Mouse (Mus musculus) gastrocnemius, adult 2 months (tissue): ENCODE results near the gene Nsf. TPM values are rescaled to one million over a fixed set of nuclear protein-coding genes. Genes with fewer than 3 reads are reported as not detected.
"Not testable (repeated sequence)": the region's sequence is repeated elsewhere in the genome, so short reads cannot be mapped to it uniquely, and the experiment has no call there.

ENCODE experiments used
- DNase-seq: peaks from one replicate; pipeline ENCODE4 v3.0.0; 2022
- H3K27ac ChIP-seq: fragments of 200-600 bp; 2 replicates; pipeline ENCODE4 v1.8.1; 2022; ENCODE audit warnings: mild to moderate bottlenecking
- H3K4me3 ChIP-seq: fragments of 200-600 bp; 2 replicates; pipeline ENCODE4 v1.8.1; 2022; ENCODE audit warnings: mild to moderate bottlenecking, moderate library complexity
- CTCF ChIP-seq: fragments of 200-600 bp; IDR thresholded peaks from 2 replicates; pipeline ENCODE4 v1.8.1; 2022; ENCODE audit warnings: antibody characterized with exemption, mild to moderate bottlenecking, moderate library complexity
- intact Hi-C: fragments of 180-260 bp; cut with DNase I; formaldehyde crosslinking; loops from one replicate; pipeline ENCODE4 v1.15.1; 2025
- total RNA-seq, 2 experiments: library from RNA; stranded (reverse); gene quantifications; 2 replicates each; pipeline ENCODE4 v1.2.3; 2021

The Nsf gene
- total RNA-seq, 2 experiments from 2014 or later, result 20.0 to 24.6 TPM

DNA sequence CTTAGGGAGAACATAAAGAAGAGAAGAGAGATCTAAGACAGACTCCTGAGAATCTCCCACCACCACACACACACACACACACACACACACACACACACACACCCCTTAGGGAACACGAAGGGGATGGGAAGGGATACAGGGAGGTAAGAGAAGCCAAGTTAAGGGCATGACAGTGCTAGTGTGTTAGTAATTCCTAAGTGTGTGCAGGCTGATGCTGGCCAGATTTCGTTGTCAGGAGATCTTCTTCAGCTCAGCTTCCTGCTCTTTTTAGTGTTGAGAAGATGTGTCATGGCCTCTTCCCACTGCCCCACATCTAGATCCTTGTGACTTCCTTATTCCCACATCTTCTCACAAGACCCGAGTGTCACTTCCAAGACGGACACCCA, 52.3 kb downstream of the Nsf start:
- Histone ChIP-seq H3K4me3 (no peak overlapping the region), H3K27ac (no peak overlapping the region)
- intact Hi-C loops, result no loop called here
- TF ChIP-seq CTCF, result no peak
- DNase-seq, result no peak

DNA sequence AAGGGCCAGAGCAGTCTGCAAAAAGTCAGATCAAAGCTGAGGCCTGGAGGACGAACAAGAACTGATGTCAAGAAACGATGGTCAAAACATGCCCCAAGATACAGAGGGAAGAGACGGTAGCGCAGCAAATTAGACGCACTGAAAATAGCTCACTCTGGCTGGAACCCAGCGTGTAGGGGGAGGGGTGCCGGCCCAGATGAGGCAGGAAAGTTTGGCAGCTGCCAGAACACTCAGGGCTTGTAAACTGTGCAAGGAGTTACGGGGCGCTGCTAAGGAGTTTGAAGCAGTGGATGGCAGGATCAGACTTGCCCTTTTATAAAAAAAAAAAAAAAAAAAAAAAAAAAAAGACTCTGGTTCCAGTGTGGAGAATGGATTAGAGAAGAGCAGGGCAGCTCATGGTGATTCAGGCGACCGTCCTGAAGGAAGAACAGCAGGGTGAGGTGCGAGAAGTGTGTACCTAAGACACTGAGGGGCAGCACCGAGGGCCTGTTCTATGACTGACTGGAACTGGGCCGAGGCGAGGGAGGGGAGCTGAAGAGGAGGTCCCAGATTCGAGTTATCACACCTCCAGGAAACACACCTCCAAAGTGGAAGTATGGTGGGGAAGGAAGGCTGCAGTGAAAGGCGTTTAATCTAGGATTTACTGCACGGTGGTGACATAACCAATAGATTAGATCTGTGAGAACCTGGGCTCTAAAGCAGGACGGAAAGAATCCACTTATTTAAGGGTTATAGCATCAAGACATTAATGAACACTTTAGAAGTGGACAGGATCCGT, 52.9 kb downstream of the Nsf start:
- Histone ChIP-seq H3K27ac (peak overlapping the region; percentile 70), H3K4me3 (peak overlapping the region; percentile 41)
- TF ChIP-seq CTCF, result no peak
- intact Hi-C loops, result no loop called here
- DNase-seq, result peak; percentile 89

DNA sequence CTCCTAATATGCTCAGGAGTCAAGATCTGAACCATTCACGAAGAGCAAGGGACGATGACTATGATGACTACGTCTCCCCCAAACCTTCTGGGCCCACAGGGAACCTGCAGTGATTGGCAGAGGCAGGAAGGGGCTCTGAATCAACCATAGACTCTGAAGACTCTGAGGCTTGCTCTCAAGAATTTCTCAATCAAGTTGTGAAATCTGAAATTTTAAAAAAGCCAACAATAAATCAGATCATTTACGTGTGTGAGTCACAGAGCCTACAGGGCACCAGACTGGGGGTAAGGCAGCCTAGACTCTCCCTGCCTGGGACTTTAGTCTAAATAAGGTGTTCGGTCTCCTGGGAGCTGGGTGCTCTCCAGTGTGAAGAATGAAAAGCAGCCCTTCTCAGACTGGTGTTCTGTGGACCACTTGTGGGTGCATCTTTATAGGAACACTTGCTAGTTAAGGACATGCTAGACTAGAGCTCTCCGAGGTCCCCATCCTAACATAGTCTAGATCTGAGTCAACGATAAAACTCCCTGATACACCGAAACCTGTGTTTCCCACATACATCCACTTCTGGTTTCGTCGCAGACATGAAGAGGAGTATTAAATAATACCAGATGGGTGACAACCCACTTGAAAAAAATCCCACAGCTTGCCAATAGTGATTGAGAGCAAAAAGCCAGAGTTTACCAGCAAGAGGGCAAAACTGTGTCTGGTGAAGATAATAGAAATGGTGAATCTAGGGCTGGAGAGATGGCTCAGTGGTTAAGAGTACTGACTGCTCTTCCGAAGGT, 56.7 kb downstream of the Nsf start:
- no peak overlapping the region for H3K4me3 ChIP-seq
- no peak for DNase-seq
- intact Hi-C loops, result no loop called here
- no peak for TF ChIP-seq CTCF
- H3K27ac ChIP-seq, result no peak overlapping the region

DNA sequence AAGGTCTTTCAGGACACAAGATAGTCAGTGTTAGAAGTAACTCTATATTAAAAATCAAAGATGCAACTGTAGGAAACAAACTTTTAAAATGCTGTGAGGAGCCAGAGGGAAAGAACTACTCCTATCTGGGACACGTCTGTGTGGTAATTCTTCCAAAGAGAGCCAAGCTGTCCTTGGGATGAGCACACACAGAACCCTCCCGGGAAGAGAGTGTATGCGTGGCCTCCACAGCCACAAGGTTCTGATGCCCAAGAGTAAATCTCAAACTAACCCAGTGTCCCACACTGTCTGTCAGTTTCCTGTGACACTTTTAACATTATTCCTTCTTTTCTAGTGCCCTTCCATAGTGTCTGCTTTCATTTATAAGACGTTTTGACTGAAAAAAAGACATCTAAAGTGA, 57.8 kb downstream of the Nsf start:
- no peak for TF ChIP-seq CTCF
- Histone ChIP-seq H3K4me3 (no peak overlapping the region), H3K27ac (no peak overlapping the region)
- DNase-seq, result no peak
- intact Hi-C loops, result no loop called here

DNA sequence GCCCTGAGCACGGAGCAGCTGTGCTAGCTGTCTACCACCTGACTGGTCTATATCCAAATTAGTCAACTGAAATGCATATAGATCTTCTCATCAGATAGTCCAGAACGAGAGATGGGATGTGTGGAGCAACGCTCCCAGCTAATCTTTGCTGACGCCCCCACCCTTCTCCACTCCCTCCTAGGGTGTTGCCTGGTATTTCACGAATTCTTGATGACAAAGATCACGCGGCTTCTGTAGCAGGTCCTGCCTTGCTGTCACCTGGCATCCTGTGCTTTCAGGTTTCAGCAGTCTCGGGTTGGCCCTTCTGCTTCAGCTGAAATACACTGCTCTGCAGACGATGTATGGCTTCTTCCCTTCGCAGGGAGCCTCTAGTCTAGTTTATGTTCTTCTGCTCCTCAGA, 61.0 kb downstream of the Nsf start:
- TF ChIP-seq CTCF, result no peak

DNA sequence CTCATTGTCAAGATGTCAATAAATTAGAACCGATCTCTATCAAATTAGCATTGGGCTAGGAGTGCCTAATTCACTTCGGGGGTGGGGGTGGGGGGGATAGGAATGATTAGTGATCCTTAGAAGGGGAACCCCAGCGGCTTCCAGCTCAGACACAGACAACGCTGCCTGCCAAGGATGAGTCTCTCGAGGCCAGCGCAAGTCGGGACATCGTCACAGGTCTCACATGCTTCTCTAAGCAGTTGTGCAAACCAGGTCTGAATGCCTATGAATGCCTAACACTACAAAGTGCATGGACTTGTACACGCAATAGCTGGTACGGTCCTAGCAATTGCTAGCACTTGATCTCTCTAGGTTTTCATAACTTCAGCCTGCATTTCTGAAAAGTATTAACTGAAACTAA, 62.1 kb downstream of the Nsf start:
- TF ChIP-seq CTCF, result no peak
- intact Hi-C loops, result no loop called here
- no peak overlapping the region for H3K4me3 ChIP-seq
- no peak overlapping the region for H3K27ac ChIP-seq
- no peak for DNase-seq

More for the DNA sequence above, 61.0 kb downstream of the Nsf start:
- H3K27ac ChIP-seq, result no peak overlapping the region
- no peak overlapping the region for H3K4me3 ChIP-seq
- DNase-seq, result no peak
- intact Hi-C loops, result no loop called here

DNA sequence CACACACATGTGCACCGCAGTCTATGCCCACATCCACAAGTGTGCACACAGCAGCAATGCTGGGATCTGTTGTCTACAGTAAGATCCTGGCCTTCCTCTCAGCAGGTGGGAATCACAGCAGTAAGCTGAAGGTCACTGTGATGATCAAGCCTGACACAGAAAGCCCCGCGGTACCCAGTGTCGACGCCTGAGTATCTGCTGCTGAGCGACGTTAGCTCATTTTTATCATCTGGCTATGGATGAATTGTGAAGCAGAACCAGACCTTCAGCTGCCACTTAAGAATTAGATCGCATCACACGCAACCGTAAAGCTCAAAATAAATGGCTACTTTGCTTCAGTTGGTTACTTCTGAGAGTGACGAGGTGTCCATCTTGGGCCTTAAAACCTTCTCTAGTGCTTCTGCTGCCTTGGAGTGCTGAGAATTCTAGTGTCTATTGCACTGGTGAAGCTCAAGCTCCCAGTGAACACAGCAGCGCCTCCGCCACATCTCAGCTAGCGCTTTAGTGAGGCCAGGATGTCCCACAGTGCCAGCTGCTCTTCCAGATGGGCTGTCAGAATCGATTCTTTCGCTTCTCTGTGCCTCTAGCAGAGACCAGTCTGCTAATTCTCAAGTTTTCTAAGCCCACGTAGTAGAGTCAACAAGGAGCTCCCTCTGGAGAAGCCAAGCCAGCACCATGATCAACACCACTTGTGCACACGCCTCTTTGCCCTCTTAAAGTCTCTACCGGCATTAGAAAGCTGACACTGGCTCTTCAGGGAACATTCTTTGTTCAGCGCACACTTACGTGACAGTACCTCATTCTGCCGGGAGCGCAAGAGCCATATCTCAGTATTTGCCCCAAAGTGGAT, 63.3 kb downstream of the Nsf start:
- no peak for TF ChIP-seq CTCF
- intact Hi-C loops, result no loop called here

DNA sequence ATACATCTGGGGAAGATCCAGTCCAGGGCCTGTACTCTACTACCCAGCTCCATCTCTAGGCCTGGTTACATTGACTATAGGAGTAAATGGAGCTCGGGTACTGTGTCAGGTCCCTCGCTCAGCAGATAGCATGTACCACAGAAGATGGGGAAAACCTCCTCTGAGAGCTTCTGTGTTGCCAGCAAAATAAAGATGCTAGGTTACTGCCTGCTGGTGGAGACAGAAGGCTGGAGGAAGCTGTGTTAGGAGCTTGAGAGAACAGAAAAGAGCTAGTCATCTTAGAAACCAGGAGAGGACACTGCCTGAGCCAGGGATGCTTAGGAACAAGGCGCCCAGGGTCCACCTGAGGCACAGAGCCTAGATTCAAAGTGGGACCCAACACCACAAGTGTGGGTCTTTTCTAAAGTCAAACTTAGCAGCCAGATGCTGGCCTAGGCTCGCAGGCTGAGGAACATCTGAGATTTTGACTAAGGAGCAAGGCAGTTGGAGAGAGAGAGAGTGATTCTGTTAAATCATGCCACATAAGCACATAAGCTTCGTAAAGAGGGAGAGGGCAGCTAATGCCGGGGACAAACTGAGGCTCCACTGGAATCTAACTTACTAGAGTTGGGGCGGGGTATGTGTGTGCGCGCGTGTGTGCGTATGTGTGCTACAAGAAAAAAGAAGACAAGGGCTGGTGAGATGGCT, 66.0 kb downstream of the Nsf start:
- intact Hi-C loops, result no loop called here

More for the DNA sequence above, 63.3 kb downstream of the Nsf start:
- H3K4me3 ChIP-seq, result no peak overlapping the region
- no peak for DNase-seq
- H3K27ac ChIP-seq, result no peak overlapping the region

DNA sequence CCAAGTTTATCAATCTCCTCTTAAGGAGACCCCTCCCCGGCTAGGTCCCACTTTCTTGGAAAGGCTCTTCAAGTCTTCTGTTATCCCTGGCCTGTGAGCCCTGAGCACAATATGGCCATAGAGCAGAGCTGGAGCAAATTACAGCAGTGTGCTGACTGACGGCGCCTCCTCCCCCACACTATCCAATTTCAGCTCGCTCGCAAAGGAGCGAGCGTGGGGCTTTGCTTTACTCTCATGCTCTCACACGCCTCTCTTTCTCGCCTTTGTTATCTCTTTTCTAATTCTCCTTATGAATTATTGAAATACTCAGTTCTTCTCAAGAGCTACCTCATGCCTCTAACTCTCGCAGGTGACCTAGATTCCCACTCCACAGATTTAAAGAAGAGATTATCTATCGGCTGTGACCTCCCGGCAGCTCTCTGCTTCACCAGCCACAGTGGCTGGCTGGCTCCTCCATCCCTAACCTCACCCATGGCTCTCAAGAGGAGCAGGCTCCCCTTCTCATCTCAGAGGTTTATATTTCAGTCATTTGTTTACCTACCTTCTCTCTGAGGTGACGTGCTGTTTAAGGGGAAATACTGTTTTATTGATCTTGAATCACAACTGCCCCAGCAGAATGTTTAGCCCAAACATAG, 69.0 kb downstream of the Nsf start:
- intact Hi-C loops, result no loop called here

More for the DNA sequence above, 66.0 kb downstream of the Nsf start:
- no peak for DNase-seq
- Histone ChIP-seq H3K27ac (no peak overlapping the region), H3K4me3 (no peak overlapping the region)
- no peak for TF ChIP-seq CTCF

DNA sequence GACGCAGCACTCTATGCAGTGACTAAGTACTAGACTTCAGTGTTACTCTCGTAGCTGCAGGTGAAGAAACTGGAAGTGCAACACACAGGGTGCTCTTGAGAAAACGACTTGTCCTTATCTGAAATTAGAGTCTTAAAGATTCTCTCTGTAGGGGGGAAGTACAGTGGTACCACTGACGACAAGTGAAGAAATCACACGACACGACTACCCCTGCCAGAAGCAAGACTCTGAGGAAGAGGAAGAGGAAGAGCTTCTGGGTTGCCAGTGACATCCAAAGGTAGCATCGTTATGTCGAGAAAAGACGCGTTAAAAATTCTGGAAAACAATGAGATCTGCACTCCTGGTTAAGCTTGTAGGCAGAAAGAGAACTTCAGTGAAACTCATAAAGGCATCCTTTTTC, 70.1 kb downstream of the Nsf start:
- intact Hi-C loops, result no loop called here
- no peak for TF ChIP-seq CTCF
- no peak overlapping the region for H3K4me3 ChIP-seq
- DNase-seq, result no peak
- no peak overlapping the region for H3K27ac ChIP-seq

More for the DNA sequence above, 69.0 kb downstream of the Nsf start:
- H3K27ac ChIP-seq, result peak overlapping the region; percentile 87
- H3K4me3 ChIP-seq, result peak overlapping the region; percentile 64
- no peak for TF ChIP-seq CTCF
- DNase-seq, result peak; percentile 69

DNA sequence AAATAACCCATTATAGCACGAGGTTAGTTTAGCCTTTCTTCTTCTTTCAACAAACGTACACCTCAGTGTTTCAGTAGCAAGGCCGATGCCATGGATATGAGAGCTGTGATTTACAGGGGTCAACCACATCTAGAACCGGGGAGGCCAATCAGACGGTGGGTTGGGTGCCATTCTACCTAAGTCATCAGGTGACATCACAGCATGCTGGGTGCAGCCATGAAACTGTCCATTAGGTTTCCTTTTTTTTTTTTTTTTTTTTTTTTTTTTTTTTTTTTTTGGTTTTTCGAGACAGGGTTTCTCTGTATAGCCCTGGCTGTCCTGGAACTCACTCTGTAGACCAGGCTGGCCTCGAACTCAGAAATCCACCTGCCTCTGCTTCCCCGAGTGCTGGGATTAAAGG, 74.4 kb downstream of the Nsf start:
- H3K27ac ChIP-seq, H3K4me3 ChIP-seq, DNase-seq, intact Hi-C loops: not testable (repeated sequence)

DNA sequence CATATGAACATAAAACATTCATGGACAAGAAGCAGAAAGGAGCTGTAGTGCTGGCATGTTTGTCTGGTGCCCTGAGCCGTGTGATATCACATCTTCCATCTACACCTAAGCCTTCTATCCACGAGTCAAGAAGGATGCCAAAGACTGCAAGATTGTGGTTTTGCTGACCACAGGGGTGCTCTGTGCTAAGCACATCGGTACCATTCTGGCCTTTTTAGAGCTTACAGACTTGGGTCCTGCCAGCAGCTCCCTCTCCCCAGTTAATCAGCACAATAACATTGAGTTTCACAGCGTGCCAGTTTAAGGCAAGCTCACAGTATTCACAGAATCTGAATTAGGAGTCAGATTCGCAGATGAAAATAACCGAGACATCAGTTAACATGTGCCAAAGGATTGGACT, 75.4 kb downstream of the Nsf start:
- TF ChIP-seq CTCF, result no peak
- H3K27ac ChIP-seq, result no peak overlapping the region
- no peak for DNase-seq
- intact Hi-C loops, result no loop called here
- H3K4me3 ChIP-seq, result no peak overlapping the region
